ENCODE assay signal across 27 mouse cellular contexts in the genomic region with DNA sequence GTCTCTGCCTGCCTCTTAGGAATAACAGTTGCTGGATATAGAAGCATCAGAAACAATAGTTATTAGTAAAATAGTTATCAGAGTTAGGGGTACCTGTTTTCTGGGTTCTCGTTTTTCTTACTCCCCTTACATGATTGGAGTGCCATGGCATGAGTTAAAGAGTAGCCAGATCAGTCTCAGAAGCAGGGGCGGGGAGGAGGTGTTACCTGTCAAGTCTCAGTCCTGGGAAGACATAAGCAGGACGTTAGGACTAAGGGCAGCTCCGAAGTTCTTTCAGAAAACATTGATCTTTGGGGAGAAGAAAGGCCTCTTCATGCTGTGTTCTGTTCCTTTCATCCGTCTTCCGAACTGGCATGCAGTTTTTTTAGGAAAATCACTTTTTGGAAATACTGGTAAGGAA. TPM values are rescaled to one million over a fixed set of nuclear protein-coding genes. Genes with fewer than 3 reads are reported as not detected.
A peak's percentile ranks its signal among the peaks of the same experiment; 100 is the strongest.
DNase-seq lines count a peak whose midpoint lies in the region; ATAC-seq and TF ChIP-seq lines count a peak whose summit lies in the region.
"Had no signal": no experiment of that assay in that cellular context is flagged by ENCODE, and none has a peak within 500 bp of the region (broad histone marks: within the 10 kb centered on the region; RNA-seq: fewer than 3 reads in every experiment).

No protein-coding gene starts in this region.

- no peak overlapping the region for H3K27ac ChIP-seq in kidney, embryonic 16.5 days (ENCODE audit: low read length)
- H3K27ac ChIP-seq in intestine, postnatal 0 days (ENCODE audit: low read depth, low read length), result no peak overlapping the region
- H3K27ac ChIP-seq: embryonic facial prominence, embryonic 10.5 days; embryonic facial prominence, embryonic 13.5 days; forebrain, embryonic 12.5 days; forebrain, embryonic 15.5 days; heart, embryonic 15.5 days; hindbrain, embryonic 10.5 days; hindbrain, embryonic 13.5 days had no signal

- WGBS in kidney, embryonic 16.5 days, result 70% methylated on average over 6 of the region's 6 CpGs
- WGBS in intestine, postnatal 0 days, result 51% methylated on average over 6 of the region's 6 CpGs

- H3K4me3 ChIP-seq in kidney, embryonic 16.5 days (ENCODE audit: low read length), result no peak overlapping the region
- H3K4me3 ChIP-seq in intestine, postnatal 0 days (ENCODE audit: low read depth, low read length), result no peak overlapping the region
- H3K4me3 ChIP-seq: embryonic facial prominence, embryonic 10.5 days; embryonic facial prominence, embryonic 13.5 days; erythroblast, embryonic 14.5 days; forebrain, embryonic 12.5 days; forebrain, embryonic 15.5 days; heart, embryonic 12.5 days; heart, embryonic 15.5 days; hindbrain, embryonic 10.5 days; hindbrain, embryonic 13.5 days had no signal

- H3K36me3 ChIP-seq in kidney, embryonic 16.5 days (ENCODE audit: insufficient read depth, low read length), result peaks cover 7% of the 10 kb centered on the region; the same call in 1 of the 2 replicates
- peaks cover 3% of the 10 kb centered on the region for H3K36me3 ChIP-seq in intestine, postnatal 0 days (ENCODE audit: control insufficient read depth, insufficient read depth)
- H3K36me3 ChIP-seq: forebrain, embryonic 15.5 days had no signal

- ATAC-seq in kidney, embryonic 16.5 days (ENCODE audit: low FRiP score, low TSS enrichment), result no peak
- no peak for ATAC-seq in intestine, postnatal 0 days
- ATAC-seq: CD4-positive, CD25-positive, alpha-beta regulatory T cell, adult 4 months; forebrain, embryonic 15.5 days had no signal

- no peak overlapping the region for H3K9ac ChIP-seq in kidney, embryonic 16.5 days (replicated peaks; ENCODE audit: low read length)
- H3K9ac ChIP-seq in intestine, postnatal 0 days (ENCODE audit: low read depth, low read length), result no peak overlapping the region
- H3K9ac ChIP-seq: embryonic facial prominence, embryonic 13.5 days; forebrain, embryonic 12.5 days; forebrain, embryonic 15.5 days; heart, embryonic 12.5 days; heart, embryonic 15.5 days; hindbrain, embryonic 13.5 days had no signal

- no peak overlapping the region for H3K4me2 ChIP-seq in kidney, embryonic 16.5 days (replicated peaks; ENCODE audit: low read depth, low read length)
- H3K4me2 ChIP-seq in intestine, postnatal 0 days (replicated peaks; ENCODE audit: low read depth), result peak overlapping the region; percentile 32
- H3K4me2 ChIP-seq: embryonic facial prominence, embryonic 13.5 days; forebrain, embryonic 12.5 days; forebrain, embryonic 15.5 days; heart, embryonic 12.5 days; heart, embryonic 15.5 days; hindbrain, embryonic 13.5 days had no signal

- H3K27me3 ChIP-seq in kidney, embryonic 16.5 days (ENCODE audit: insufficient read depth, low read length), result no peaks in the 10 kb centered on the region
- no peaks in the 10 kb centered on the region for H3K27me3 ChIP-seq in intestine, postnatal 0 days (replicated peaks; ENCODE audit: control insufficient read depth, insufficient read depth, low read length)
- H3K27me3 ChIP-seq: embryonic facial prominence, embryonic 13.5 days; forebrain, embryonic 12.5 days; forebrain, embryonic 15.5 days; heart, embryonic 12.5 days; heart, embryonic 15.5 days; hindbrain, embryonic 13.5 days had no signal

- TF ChIP-seq CTCF in intestine, postnatal 0 days (IDR thresholded peaks at IDR 0.05; ENCODE audit: low read depth), result no peak

- H3K4me1 ChIP-seq in kidney, embryonic 16.5 days (ENCODE audit: insufficient read depth, low read length), result peaks cover 12% of the 10 kb centered on the region; the same call in 1 of the 2 replicates
- H3K4me1 ChIP-seq in intestine, postnatal 0 days (replicated peaks; ENCODE audit: control insufficient read depth, insufficient read depth, low read length), result no peaks in the 10 kb centered on the region

- peak; percentile 20 to 42 for DNase-seq in kidney, adult 8-10 months
- no peak for DNase-seq in kidney, postnatal 10 days
- DNase-seq in kidney, postnatal 36 days, result peak; percentile 50 to 55
- no peak for DNase-seq in testis, postnatal 10 days (ENCODE audit: low spot score)
- DNase-seq: adrenal gland, adult 2 months; adrenal gland, postnatal 14 days; cerebellum, adult 11-12 months; cerebellum, adult 8-10 months; cerebellum, postnatal 10 days; cerebellum, postnatal 36 days; embryo, embryonic 11 days; gastrocnemius, postnatal 25 days; heart, adult 18-20 months; heart, postnatal 10 days; heart, postnatal 36 days had no signal

- no peaks in the 10 kb centered on the region for H3K9me3 ChIP-seq in kidney, embryonic 16.5 days (ENCODE audit: low read length)
- no peaks in the 10 kb centered on the region for H3K9me3 ChIP-seq in intestine, postnatal 0 days (ENCODE audit: control insufficient read depth)
- H3K9me3 ChIP-seq: embryonic facial prominence, embryonic 10.5 days; embryonic facial prominence, embryonic 13.5 days; forebrain, embryonic 12.5 days; forebrain, embryonic 15.5 days; heart, embryonic 12.5 days; heart, embryonic 15.5 days; hindbrain, embryonic 10.5 days; hindbrain, embryonic 13.5 days had no signal

RNA-seq across cellular contexts. Expression of a gene that starts 5.4 kb away (rescaled TPM):
- polyA plus RNA-seq in kidney, embryonic 16.5 days (2015; fragmentation: Nextera tagmentation; extraction: Ambion mirVana), result 19.9 and 21.8 TPM in 2 replicates
- polyA plus RNA-seq in intestine, postnatal 0 days (2015; fragmentation: Nextera tagmentation; extraction: Ambion mirVana), result 8.9 and 10.5 TPM in 2 replicates

RNA-seq across cellular contexts. Expression of a gene that starts 5.5 kb away (rescaled TPM):
- polyA plus RNA-seq in kidney, embryonic 16.5 days (2015; fragmentation: Nextera tagmentation; extraction: Ambion mirVana), result 1.3 and 1.9 TPM in 2 replicates
- polyA plus RNA-seq in intestine, postnatal 0 days (2015; fragmentation: Nextera tagmentation; extraction: Ambion mirVana), result 0.13 and 0.31 TPM in 2 replicates
- polyA plus RNA-seq: CD4-positive, CD25-positive, alpha-beta regulatory T cell, adult 4 months; erythroblast, embryonic 14.5 days had no signal

Comparison
In these comparisons a context has a peak if more than half of its experiments do, and no peak if none do; other contexts are left out.
1. DNase-seq: peak in kidney, adult 8-10 months (2 of 2) and kidney, postnatal 36 days (2 of 2); none in kidney, postnatal 10 days (single experiment) and testis, postnatal 10 days (single experiment).